Mouse (Mus musculus) liver, embryonic 11.5 days (tissue): ENCODE measurements around the gene Adcy4. TPM values are rescaled to one million over a fixed set of nuclear protein-coding genes. Genes with fewer than 3 reads are reported as not detected.

Source experiments
- ATAC-seq: fragments of 200-750 bp; cut with Nextera tagmentation; replicated peaks from 2 replicates; pipeline ENCODE4 v1.8.0; 2017; ENCODE audit warnings: moderate number of reproducible peaks, mild to moderate bottlenecking, moderate TSS enrichment, moderate library complexity; ENCODE audit not compliant: low FRiP score
- DNase-seq: peaks from one replicate; pipeline ENCODE4 v3.0.0-alpha.2; 2017; ENCODE audit warnings: low spot score
- H3K27ac ChIP-seq: fragments of 300-500 bp; sonication (generic); 2 replicates; pipeline ENCODE4 v1.5.1; 2014; ENCODE audit warnings: mild to moderate bottlenecking, low read depth, low read length, control low read depth
- H3K27me3 ChIP-seq: fragments of 300-500 bp; sonication (generic); replicated peaks from 2 replicates; pipeline ENCODE4 v1.6.1; 2014; ENCODE audit warnings: low read length, mixed read lengths; ENCODE audit not compliant: control insufficient read depth, insufficient read depth
- H3K36me3 ChIP-seq: fragments of 300-500 bp; sonication (generic); 2 replicates; pipeline ENCODE4 v1.6.1; 2014; ENCODE audit warnings: mild to moderate bottlenecking, low read length, moderate library complexity, mixed read lengths; ENCODE audit not compliant: control insufficient read depth, insufficient read depth
- H3K4me1 ChIP-seq: fragments of 300-500 bp; sonication (generic); replicated peaks from 2 replicates; pipeline ENCODE4 v1.6.1; 2014; ENCODE audit warnings: low read length, mixed read lengths; ENCODE audit not compliant: control insufficient read depth, insufficient read depth
- H3K4me2 ChIP-seq: fragments of 300-500 bp; sonication (generic); 2 replicates; pipeline ENCODE4 v1.6.1; 2014; ENCODE audit warnings: mild to moderate bottlenecking, control low read depth, moderate library complexity
- H3K4me3 ChIP-seq: fragments of 300-500 bp; sonication (generic); 2 replicates; pipeline ENCODE4 v1.5.1; 2014; ENCODE audit warnings: low read depth, low read length, control low read depth
- H3K9ac ChIP-seq: fragments of 300-500 bp; sonication (generic); 2 replicates; pipeline ENCODE4 v1.6.1; 2014; ENCODE audit warnings: low read depth, low read length, control low read depth
- H3K9me3 ChIP-seq: fragments of 300-500 bp; sonication (generic); 2 replicates; pipeline ENCODE4 v1.6.1; 2016; ENCODE audit warnings: low read length, inconsistent platforms, mixed read lengths; ENCODE audit not compliant: control insufficient read depth
- WGBS: fragments of 180-500 bp; shearing (Covaris S2); extraction: QIAGEN DNeasy Blood & Tissue Kit; methylation state at CpG from one replicate; pipeline ENCODE4 v1.1.7; 2014; 5-methylcytosine and 5-hydroxymethylcytosine counted together
- polyA plus RNA-seq: library from polyadenylated mRNA; unstranded; fragments of >200 nt; fragmentation: Nextera tagmentation; extraction: Ambion mirVana; gene quantifications from 2 replicates; pipeline ENCODE4 v1.2.1, GENCODE M21; 2014

Adcy4 gene
- 3.9 and 4.8 TPM in 2 replicates for polyA plus RNA-seq

DNA sequence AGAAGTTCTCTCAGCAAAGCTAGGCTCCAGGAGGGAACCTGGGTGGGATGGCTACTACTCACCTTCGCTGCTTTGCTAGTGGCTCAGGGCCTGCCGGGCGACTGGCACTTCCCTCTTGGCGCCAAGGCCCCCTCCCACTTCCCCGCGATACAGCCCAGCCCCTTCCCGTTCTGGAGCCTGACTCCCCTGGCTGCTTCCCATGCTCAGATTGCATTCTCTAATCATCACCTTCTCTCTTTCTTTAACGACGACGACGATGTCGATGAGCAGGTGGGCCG, at the start of gene Adcy4:
TSS of gene Adcy4 (minus strand) at position 138 of the 278 bp plus-strand sequence.
- WGBS = 6% methylated on average over 13 of the region's 13 CpGs
- peak within 1 kb of the TSS; percentile 34 for H3K4me3 ChIP-seq
- H3K9me3 ChIP-seq = no peaks in the 10 kb centered on the region
- no peak within 1 kb of the TSS for H3K27ac ChIP-seq
- H3K36me3 ChIP-seq = no peaks in the 10 kb centered on the region
- peaks cover 8% of the 10 kb centered on the region for H3K4me1 ChIP-seq
- no peak for DNase-seq
- no peak for ATAC-seq
- peaks cover 49% of the 10 kb centered on the region for H3K27me3 ChIP-seq
- peak within 1 kb of the TSS; percentile 55 for H3K4me2 ChIP-seq
- no peak within 1 kb of the TSS for H3K9ac ChIP-seq

DNA sequence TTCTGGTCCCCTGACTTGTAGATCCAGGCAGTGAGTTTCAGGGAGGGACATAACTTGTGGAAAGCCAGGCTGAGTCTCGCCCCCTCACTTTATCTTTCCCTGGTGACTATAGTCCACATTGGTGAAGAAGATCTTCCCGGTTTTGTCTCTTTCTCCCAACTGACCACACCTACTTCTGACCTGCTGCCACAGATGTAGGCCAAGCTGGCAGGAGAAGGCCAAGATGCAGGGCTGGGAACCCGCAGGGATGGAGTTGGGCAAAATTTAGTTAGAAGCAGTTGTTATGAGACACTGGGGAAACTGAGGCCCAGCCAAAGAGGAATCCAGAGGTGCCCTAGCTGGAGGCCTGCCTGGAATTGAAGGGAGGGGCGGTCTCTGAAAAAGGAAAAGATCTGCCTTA, 49.2 kb upstream of the Adcy4 start:
- peaks cover 17% of the 10 kb centered on the region for H3K27me3 ChIP-seq
- no peak for ATAC-seq

DNA sequence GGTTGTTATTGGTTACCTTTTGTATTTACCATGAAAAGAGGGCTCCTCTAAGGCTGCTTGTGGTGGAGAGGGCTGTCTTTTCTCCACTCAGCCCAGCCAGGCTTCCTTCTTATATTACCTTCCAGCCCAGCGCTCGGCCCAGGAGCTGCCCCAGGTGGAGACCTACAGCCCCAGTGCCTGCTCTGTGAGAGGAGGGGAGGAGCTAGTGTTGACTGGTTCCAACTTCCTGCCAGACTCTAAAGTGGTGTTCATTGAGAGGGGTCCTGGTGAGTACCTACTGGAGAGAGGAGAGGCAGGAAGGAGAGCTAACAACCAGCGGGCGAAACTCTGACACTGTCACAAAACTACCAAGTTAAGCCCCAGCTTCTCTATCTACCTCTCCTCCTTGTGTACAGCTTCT, 46.4 kb upstream of the Adcy4 start:
- ATAC-seq (no peak), DNase-seq (no peak)
- Histone ChIP-seq H3K9me3 (no peaks in the 10 kb centered on the region), H3K27ac (no peak overlapping the region), H3K4me1 (peaks cover 23% of the 10 kb centered on the region), H3K4me2 (no peak overlapping the region), H3K9ac (no peak overlapping the region), H3K36me3 (no peaks in the 10 kb centered on the region), H3K4me3 (no peak overlapping the region), H3K27me3 (peaks cover 43% of the 10 kb centered on the region)
- 77% methylated on average over 4 of the region's 4 CpGs for WGBS

More for the DNA sequence above, 49.2 kb upstream of the Adcy4 start:
- H3K27ac ChIP-seq = no peak overlapping the region
- H3K4me3 ChIP-seq = no peak overlapping the region
- no peak for DNase-seq
- peaks cover 16% of the 10 kb centered on the region for H3K4me1 ChIP-seq
- no peaks in the 10 kb centered on the region for H3K9me3 ChIP-seq
- no peak overlapping the region for H3K4me2 ChIP-seq
- no peak overlapping the region for H3K9ac ChIP-seq
- 73% methylated on average over 4 of the region's 4 CpGs for WGBS
- no peaks in the 10 kb centered on the region for H3K36me3 ChIP-seq

DNA sequence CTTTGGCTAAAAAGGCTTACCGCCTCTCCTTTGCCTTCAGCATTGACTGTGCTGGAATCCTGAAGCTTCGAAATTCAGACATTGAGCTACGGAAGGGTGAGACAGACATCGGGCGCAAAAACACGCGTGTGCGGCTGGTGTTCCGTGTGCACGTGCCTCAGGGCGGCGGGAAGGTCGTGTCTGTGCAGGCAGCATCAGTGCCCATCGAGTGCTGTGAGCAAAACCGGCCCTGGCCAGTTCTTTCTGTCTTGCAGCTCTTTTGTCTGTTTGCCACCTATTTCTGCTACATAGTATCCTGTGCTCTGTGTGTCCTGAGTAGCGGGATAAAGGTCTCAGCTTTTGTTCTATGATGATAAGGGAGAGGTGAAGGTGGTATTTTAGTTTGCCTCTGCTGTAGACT, 46.0 kb upstream of the Adcy4 start:
- DNase-seq = no peak
- Histone ChIP-seq H3K27me3 (peaks cover 48% of the 10 kb centered on the region), H3K4me2 (no peak overlapping the region), H3K9me3 (no peaks in the 10 kb centered on the region), H3K4me1 (peaks cover 23% of the 10 kb centered on the region), H3K27ac (no peak overlapping the region), H3K9ac (no peak overlapping the region), H3K4me3 (no peak overlapping the region), H3K36me3 (no peaks in the 10 kb centered on the region)
- no peak for ATAC-seq
- WGBS = 84% methylated on average over 16 of the region's 16 CpGs

DNA sequence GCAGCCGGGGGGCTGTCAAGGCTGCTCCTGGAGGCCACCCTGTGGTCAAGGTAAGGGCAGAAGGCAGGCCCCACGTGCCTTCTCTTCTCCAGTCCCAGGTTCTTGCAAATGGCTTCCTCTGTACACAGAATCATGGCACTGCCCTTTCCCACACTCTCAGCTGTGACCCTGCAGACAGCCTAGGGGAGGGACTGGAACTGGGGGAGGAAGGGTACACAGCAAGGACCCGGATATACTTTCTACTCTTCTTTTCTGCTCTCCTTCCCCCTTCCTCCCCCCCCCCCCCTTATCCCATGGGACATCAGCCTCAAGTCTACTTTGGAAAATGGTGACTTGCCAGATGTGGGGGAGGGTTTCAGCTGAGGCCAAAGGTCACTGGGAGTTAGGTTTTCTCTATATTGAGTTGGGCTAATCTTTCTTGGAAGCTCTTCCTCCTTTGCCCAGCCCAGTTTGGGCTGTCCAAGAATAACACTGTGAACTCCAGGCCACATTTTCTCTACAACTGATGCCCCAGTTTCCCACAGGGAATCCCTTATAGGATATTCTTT, 44.9 kb upstream of the Adcy4 start:
- WGBS = 52% methylated on average over 3 of the region's 3 CpGs
- no peak overlapping the region for H3K9ac ChIP-seq
- no peak overlapping the region for H3K4me3 ChIP-seq
- H3K4me2 ChIP-seq = no peak overlapping the region
- peaks cover 23% of the 10 kb centered on the region for H3K4me1 ChIP-seq
- ATAC-seq (no peak), DNase-seq (no peak)
- H3K9me3 ChIP-seq = no peaks in the 10 kb centered on the region
- H3K27ac ChIP-seq = no peak overlapping the region
- H3K27me3 ChIP-seq = peaks cover 57% of the 10 kb centered on the region
- no peaks in the 10 kb centered on the region for H3K36me3 ChIP-seq

DNA sequence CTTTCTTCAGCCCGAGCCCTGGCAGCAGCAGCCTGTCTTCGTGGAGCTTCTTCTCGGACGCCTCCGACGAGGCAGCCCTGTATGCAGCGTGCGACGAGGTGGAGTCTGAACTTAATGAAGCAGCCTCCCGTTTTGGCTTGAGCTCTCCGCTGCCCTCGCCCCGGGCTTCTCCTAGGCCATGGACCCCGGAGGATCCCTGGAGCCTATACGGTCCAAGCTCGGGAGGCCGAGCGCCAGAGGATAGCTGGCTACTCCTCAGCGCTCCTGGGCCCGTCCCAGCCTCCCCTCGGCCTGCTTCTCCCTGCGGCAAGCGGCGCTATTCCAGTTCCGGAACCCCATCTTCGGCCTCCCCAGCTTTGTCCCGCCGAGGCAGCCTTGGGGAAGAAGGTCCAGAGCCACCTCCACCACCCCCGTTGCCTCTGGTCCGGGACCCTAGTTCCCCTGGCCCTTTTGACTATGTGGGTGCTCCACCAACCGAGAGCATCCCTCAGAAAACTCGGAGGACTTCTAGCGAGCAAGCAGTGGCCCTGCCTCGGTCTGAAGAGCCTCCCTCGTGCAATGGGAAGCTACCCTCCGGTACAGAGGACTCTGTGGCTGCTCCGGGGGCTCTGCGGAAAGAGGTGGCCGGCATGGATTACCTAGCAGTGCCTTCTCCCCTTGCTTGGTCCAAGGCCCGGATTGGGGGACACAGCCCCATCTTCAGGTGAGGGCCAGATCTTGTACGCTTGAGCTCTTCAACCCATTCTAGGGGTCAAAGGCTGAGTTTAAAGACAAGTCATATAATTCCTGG, 42.9 kb upstream of the Adcy4 start:
- peak; percentile 53 for DNase-seq
- H3K4me2 ChIP-seq = peak overlapping the region; percentile 64
- H3K4me1 ChIP-seq = peaks cover 32% of the 10 kb centered on the region
- H3K4me3 ChIP-seq = peak overlapping the region; percentile 59
- no peak for ATAC-seq
- H3K9ac ChIP-seq = peak overlapping the region; percentile 35; the same call in 1 of the 2 replicates
- no peak overlapping the region for H3K27ac ChIP-seq
- peaks cover 63% of the 10 kb centered on the region for H3K27me3 ChIP-seq
- H3K9me3 ChIP-seq = no peaks in the 10 kb centered on the region
- H3K36me3 ChIP-seq = no peaks in the 10 kb centered on the region
- WGBS = 13% methylated on average over 41 of the region's 41 CpGs

DNA sequence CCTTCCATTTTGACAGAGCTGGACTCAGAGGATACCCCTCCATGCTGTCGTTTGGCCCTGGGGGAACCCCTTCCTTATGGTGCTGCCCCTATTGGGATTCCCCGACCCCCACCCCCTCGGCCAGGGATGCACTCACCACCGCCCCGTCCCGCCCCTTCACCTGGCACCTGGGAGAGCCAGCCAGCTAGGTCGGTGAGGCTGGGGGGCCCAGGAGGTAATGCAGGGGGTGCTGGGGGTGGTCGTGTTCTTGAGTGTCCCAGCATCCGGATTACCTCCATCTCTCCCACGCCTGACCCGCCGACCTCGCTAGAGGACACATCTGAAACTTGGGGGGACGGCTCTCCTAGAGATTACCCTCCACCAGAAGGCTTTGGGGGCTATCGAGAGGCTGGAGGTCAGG, 42.2 kb upstream of the Adcy4 start:
- Histone ChIP-seq H3K27me3 (peaks cover 63% of the 10 kb centered on the region), H3K4me3 (peak overlapping the region; percentile 59), H3K4me2 (peak overlapping the region; percentile 64), H3K36me3 (no peaks in the 10 kb centered on the region), H3K27ac (no peak overlapping the region), H3K9me3 (no peaks in the 10 kb centered on the region), H3K4me1 (peaks cover 32% of the 10 kb centered on the region), H3K9ac (peak overlapping the region; percentile 35; the same call in 1 of the 2 replicates)
- WGBS = 4% methylated on average over 15 of the region's 15 CpGs
- DNase-seq (no peak), ATAC-seq (no peak)

DNA sequence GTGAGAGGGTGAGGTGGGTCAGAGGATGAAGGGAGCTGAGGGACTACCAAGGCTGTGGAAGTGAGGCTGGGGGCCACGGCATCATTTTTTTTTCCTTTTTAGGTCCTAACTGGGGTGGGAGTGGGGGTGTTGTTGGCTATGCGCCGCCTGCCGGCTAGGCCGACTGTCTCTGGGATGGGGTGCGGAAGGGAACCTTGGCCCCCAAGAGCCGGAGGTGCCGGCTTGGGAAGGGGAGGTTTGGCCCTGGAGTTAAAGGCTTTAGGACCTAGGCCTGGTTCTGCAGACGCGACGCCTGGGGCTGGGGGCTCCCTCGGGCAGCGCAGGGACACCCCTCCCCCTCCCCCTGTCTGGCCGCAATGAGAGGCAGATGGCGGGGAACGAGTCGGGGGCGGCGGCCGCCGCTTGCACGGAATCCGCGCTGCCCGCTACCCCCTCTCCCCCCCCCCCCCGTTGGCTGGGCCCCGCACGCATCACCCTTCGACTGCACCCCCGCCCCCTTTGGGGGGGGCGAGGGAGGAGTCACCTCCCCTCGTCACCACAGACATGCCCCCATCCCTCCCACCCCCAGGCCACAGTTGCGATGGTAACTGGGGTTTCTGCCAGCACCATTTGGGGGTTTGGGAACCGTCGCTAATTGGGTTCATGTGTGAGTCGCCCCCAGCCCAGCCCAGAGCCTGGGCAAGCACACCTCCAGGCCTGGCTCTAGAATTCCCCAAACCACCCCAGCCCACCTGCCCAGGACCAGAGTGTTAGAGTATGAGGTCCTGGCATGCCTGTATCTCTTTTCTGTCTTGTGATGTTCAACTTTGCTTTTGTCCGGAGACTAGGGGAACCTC, 41.5 kb upstream of the Adcy4 start:
- Histone ChIP-seq H3K9me3 (no peaks in the 10 kb centered on the region), H3K9ac (peak overlapping the region; percentile 39), H3K4me3 (peak overlapping the region; percentile 59), H3K4me1 (peaks cover 32% of the 10 kb centered on the region), H3K27ac (peak overlapping the region; percentile 72), H3K36me3 (no peaks in the 10 kb centered on the region), H3K27me3 (peaks cover 61% of the 10 kb centered on the region), H3K4me2 (peak overlapping the region; percentile 64)
- 2% methylated on average over 20 of the region's 37 CpGs for whole genome bisulfite sequencing
- DNase-seq (peak; percentile 56), ATAC-seq (no peak)
